In genomic region chr4:135870227-135871023, GRCm38 (mm10) we compare ENCODE assay signal across 8 mouse cellular contexts. TPM values are rescaled to one million over a fixed set of nuclear protein-coding genes. Genes with fewer than 3 reads are reported as not detected.
DNase-seq lines count a peak whose midpoint lies in the region; ATAC-seq and TF ChIP-seq lines count a peak whose summit lies in the region.

No protein-coding gene starts in this region.

- 27% methylated on average over 2 of the region's 2 CpGs for WGBS in heart, postnatal 0 days
- WGBS in hindbrain, embryonic 14.5 days, result 54% methylated on average over 2 of the region's 2 CpGs
- 46% methylated on average over 2 of the region's 2 CpGs for WGBS in midbrain, embryonic 13.5 days
- WGBS in thymus, adult 2 months, result 42% methylated on average over 2 of the region's 2 CpGs

- no peak overlapping the region for H3K9ac ChIP-seq in heart, postnatal 0 days (replicated peaks; ENCODE audit: low read depth, low read length)
- H3K9ac ChIP-seq in hindbrain, embryonic 14.5 days, result peak overlapping the region; percentile 44; the same call in 1 of the 2 replicates
- H3K9ac ChIP-seq in midbrain, embryonic 13.5 days (replicated peaks), result no peak overlapping the region; the same call in 1 of the 2 replicates

- H3K36me3 ChIP-seq in heart, postnatal 0 days (replicated peaks; ENCODE audit: control insufficient read depth, insufficient read depth, low read length), result peaks cover 34% of the 10 kb centered on the region
- peaks cover 38% of the 10 kb centered on the region for H3K36me3 ChIP-seq in hindbrain, embryonic 14.5 days (replicated peaks; ENCODE audit: control insufficient read depth, insufficient read depth)
- H3K36me3 ChIP-seq in midbrain, embryonic 13.5 days, result peaks cover 17% of the 10 kb centered on the region
- H3K36me3 ChIP-seq in thymus, adult 2 months (ENCODE audit: control insufficient read depth, insufficient read depth, low read length), result peaks cover 35% of the 10 kb centered on the region

- DNase-seq in heart, postnatal 0 days (ENCODE audit: low spot score), result no peak
- no peak for DNase-seq in heart, adult 18-20 months
- no peak for DNase-seq in hindbrain, embryonic 14.5 days (ENCODE audit: low spot score)
- no peak for DNase-seq in frontal cortex, postnatal 10 days (ENCODE audit: low spot score in 2 of 2)
- no peak for DNase-seq in thymus, adult 2 months
- DNase-seq in cerebellum, adult 9-10 months, result no peak

- no peak for TF ChIP-seq POLR2A in cortical plate, adult 2 months (IDR thresholded peaks at IDR 0.05; ENCODE audit: extremely low read depth, insufficient read depth, low read length)
- TF ChIP-seq POLR2A in thymus, adult 2 months (IDR thresholded peaks at IDR 0.05; ENCODE audit: control insufficient read depth, extremely low read depth, insufficient read depth, low read length, poor library complexity), result no peak

- peaks cover 42% of the 10 kb centered on the region for H3K4me1 ChIP-seq in heart, postnatal 0 days (ENCODE audit: control insufficient read depth, insufficient read depth)
- H3K4me1 ChIP-seq in cortical plate, adult 2 months (ENCODE audit: control insufficient read depth, insufficient read depth, low read length), result peaks cover 9% of the 10 kb centered on the region
- peaks cover 32% of the 10 kb centered on the region for H3K4me1 ChIP-seq in hindbrain, embryonic 14.5 days (replicated peaks; ENCODE audit: control insufficient read depth, insufficient read depth, low read length)
- H3K4me1 ChIP-seq in midbrain, embryonic 13.5 days (replicated peaks), result peaks cover 39% of the 10 kb centered on the region
- H3K4me1 ChIP-seq in thymus, adult 2 months (replicated peaks; ENCODE audit: control insufficient read depth, insufficient read depth, low read length), result peaks cover 10% of the 10 kb centered on the region

- no peak for ATAC-seq in heart, postnatal 0 days (ENCODE audit: insufficient read depth, low read depth)
- no peak for ATAC-seq in hindbrain, embryonic 14.5 days (ENCODE audit: low FRiP score)
- no peak for ATAC-seq in midbrain, embryonic 13.5 days

- H3K27me3 ChIP-seq in heart, postnatal 0 days (ENCODE audit: control insufficient read depth, insufficient read depth, low read length), result no peaks in the 10 kb centered on the region
- no peaks in the 10 kb centered on the region for H3K27me3 ChIP-seq in hindbrain, embryonic 14.5 days (ENCODE audit: control insufficient read depth, insufficient read depth, low read length)
- H3K27me3 ChIP-seq in midbrain, embryonic 13.5 days, result no peaks in the 10 kb centered on the region
- H3K27me3 ChIP-seq in thymus, adult 2 months (ENCODE audit: control insufficient read depth, insufficient read depth, low read length), result no peaks in the 10 kb centered on the region

- H3K27ac ChIP-seq in heart, postnatal 0 days (ENCODE audit: low read depth), result peak overlapping the region; percentile 15; the same call in 1 of the 2 replicates
- no peak overlapping the region for H3K27ac ChIP-seq in cortical plate, adult 2 months (ENCODE audit: insufficient read depth, low read length)
- no peak overlapping the region for H3K27ac ChIP-seq in hindbrain, embryonic 14.5 days
- H3K27ac ChIP-seq in midbrain, embryonic 13.5 days, result no peak overlapping the region
- no peak overlapping the region for H3K27ac ChIP-seq in thymus, adult 2 months (ENCODE audit: control insufficient read depth, insufficient read depth, low read length)

- H3K9me3 ChIP-seq in heart, postnatal 0 days (replicated peaks; ENCODE audit: control insufficient read depth, low read length), result no peaks in the 10 kb centered on the region
- no peaks in the 10 kb centered on the region for H3K9me3 ChIP-seq in hindbrain, embryonic 14.5 days (ENCODE audit: control insufficient read depth, low read length)
- no peaks in the 10 kb centered on the region for H3K9me3 ChIP-seq in midbrain, embryonic 13.5 days

- H3K4me3 ChIP-seq in heart, postnatal 0 days (ENCODE audit: low read depth, low read length), result peak overlapping the region; percentile 19; the same call in 1 of the 2 replicates
- 0 out of 2 replicates have a peak overlapping the region, but pooled peaks have one; percentile 14 for H3K4me3 ChIP-seq in cortical plate, adult 2 months (ENCODE audit: insufficient read depth, low read length)
- H3K4me3 ChIP-seq in hindbrain, embryonic 14.5 days (replicated peaks; ENCODE audit: low read length), result 0 out of 2 replicates have a peak overlapping the region, but pooled peaks have one; percentile 2
- 0 out of 2 replicates have a peak overlapping the region, but pooled peaks have one; percentile 17 for H3K4me3 ChIP-seq in midbrain, embryonic 13.5 days (replicated peaks)
- H3K4me3 ChIP-seq in thymus, adult 2 months (ENCODE audit: control insufficient read depth, insufficient read depth, low read length), result no peak overlapping the region

- H3K4me2 ChIP-seq in heart, postnatal 0 days (ENCODE audit: low read depth, low read length), result peak overlapping the region; percentile 45; the same call in 1 of the 2 replicates
- peak overlapping the region; percentile 78 for H3K4me2 ChIP-seq in hindbrain, embryonic 14.5 days (replicated peaks)
- H3K4me2 ChIP-seq in midbrain, embryonic 13.5 days (replicated peaks), result peak overlapping the region; percentile 41

- TF ChIP-seq EP300 in heart, postnatal 0 days (IDR thresholded peaks at IDR 0.05; ENCODE audit: low read depth), result no peak

- TF ChIP-seq CTCF in heart, postnatal 0 days (IDR thresholded peaks at IDR 0.05; ENCODE audit: low read depth), result no peak
- TF ChIP-seq CTCF in cortical plate, adult 2 months (IDR thresholded peaks at IDR 0.05; ENCODE audit: extremely low read depth, insufficient read depth, low read length), result no peak
- TF ChIP-seq CTCF in thymus, adult 2 months (IDR thresholded peaks at IDR 0.05; ENCODE audit: borderline replicate concordance, control insufficient read depth, extremely low read depth, insufficient read depth, low read length, poor library complexity), result no peak

RNA-seq across cellular contexts. Expression of gene Pnrc2, which starts 3.2 kb away (rescaled TPM):
- 78.7 and 80.8 TPM in 2 replicates for total RNA-seq in heart, postnatal 0 days (2014; rRNA removed; ENCODE audit: low replicate concordance)
- 107 and 111 TPM in 2 replicates for polyA plus RNA-seq in heart, postnatal 0 days (2015; fragmentation: Nextera tagmentation; extraction: Ambion mirVana)
- total RNA-seq in heart, adult 18-20 months (2021), result 10 to 100 TPM; 62.7 to 68.0 TPM
- 55.4 and 61.0 TPM in 2 replicates for polyA plus RNA-seq in cortical plate, adult 2 months (2012; rRNA removed)
- polyA plus RNA-seq in hindbrain, embryonic 14.5 days (2014; fragmentation: Nextera tagmentation; extraction: Ambion mirVana), result 95.0 and 105 TPM in 2 replicates
- polyA plus RNA-seq in midbrain, embryonic 13.5 days (2015; fragmentation: Nextera tagmentation; extraction: Ambion mirVana), result 144 TPM in 2 replicates
- polyA plus RNA-seq in thymus, adult 2 months (2012; rRNA removed), result 26.7 and 28.6 TPM in 2 replicates

RNA-seq across cellular contexts. Expression of gene Srsf10, which starts 14.9 kb away (rescaled TPM):
- total RNA-seq in heart, postnatal 0 days (2014; rRNA removed; ENCODE audit: low replicate concordance), result 51.8 and 63.6 TPM in 2 replicates
- polyA plus RNA-seq in heart, postnatal 0 days (2015; fragmentation: Nextera tagmentation; extraction: Ambion mirVana), result 97.0 and 102 TPM in 2 replicates
- 10 to 100 TPM; 40.6 to 50.5 TPM for total RNA-seq in heart, adult 18-20 months (2021)
- polyA plus RNA-seq in cortical plate, adult 2 months (2012; rRNA removed), result 49.1 and 54.7 TPM in 2 replicates
- 200 and 208 TPM in 2 replicates for polyA plus RNA-seq in hindbrain, embryonic 14.5 days (2014; fragmentation: Nextera tagmentation; extraction: Ambion mirVana)
- polyA plus RNA-seq in midbrain, embryonic 13.5 days (2015; fragmentation: Nextera tagmentation; extraction: Ambion mirVana), result 267 and 285 TPM in 2 replicates
- 194 and 220 TPM in 2 replicates for polyA plus RNA-seq in thymus, adult 2 months (2012; rRNA removed)

RNA-seq across cellular contexts. Expression of gene Cnr2, which starts 24.8 kb away (rescaled TPM):
- total RNA-seq in heart, postnatal 0 days (2014; rRNA removed; ENCODE audit: low replicate concordance), result 0.15 and 0.27 TPM in 2 replicates
- 0.36 and 0.44 TPM in 2 replicates for polyA plus RNA-seq in heart, postnatal 0 days (2015; fragmentation: Nextera tagmentation; extraction: Ambion mirVana)
- 1 to 10 TPM in 1 of 2 experiments, under 1 TPM in 1; 0.52 to 1.7 TPM for total RNA-seq in heart, adult 18-20 months (2021)
- 0.11 and 0.15 TPM in 2 replicates for polyA plus RNA-seq in cortical plate, adult 2 months (2012; rRNA removed)
- polyA plus RNA-seq in hindbrain, embryonic 14.5 days (2014; fragmentation: Nextera tagmentation; extraction: Ambion mirVana), result 0.13 and 0.17 TPM in 2 replicates
- polyA plus RNA-seq in midbrain, embryonic 13.5 days (2015; fragmentation: Nextera tagmentation; extraction: Ambion mirVana), result 0.12 and 0.16 TPM in 2 replicates
- 9.3 and 9.5 TPM in 2 replicates for polyA plus RNA-seq in thymus, adult 2 months (2012; rRNA removed)

RNA-seq across cellular contexts. Expression of gene Fuca1, which starts 50.1 kb away (rescaled TPM):
- 24.3 and 30.3 TPM in 2 replicates for total RNA-seq in heart, postnatal 0 days (2014; rRNA removed; ENCODE audit: low replicate concordance)
- 48.4 and 50.4 TPM in 2 replicates for polyA plus RNA-seq in heart, postnatal 0 days (2015; fragmentation: Nextera tagmentation; extraction: Ambion mirVana)
- 10 to 100 TPM; 31.7 to 35.3 TPM for total RNA-seq in heart, adult 18-20 months (2021)
- polyA plus RNA-seq in cortical plate, adult 2 months (2012; rRNA removed), result 36.9 and 37.8 TPM in 2 replicates
- 68.8 and 72.0 TPM in 2 replicates for polyA plus RNA-seq in hindbrain, embryonic 14.5 days (2014; fragmentation: Nextera tagmentation; extraction: Ambion mirVana)
- polyA plus RNA-seq in midbrain, embryonic 13.5 days (2015; fragmentation: Nextera tagmentation; extraction: Ambion mirVana), result 49.5 and 52.9 TPM in 2 replicates
- 37.5 and 43.5 TPM in 2 replicates for polyA plus RNA-seq in thymus, adult 2 months (2012; rRNA removed)
